In the genomic region with DNA sequence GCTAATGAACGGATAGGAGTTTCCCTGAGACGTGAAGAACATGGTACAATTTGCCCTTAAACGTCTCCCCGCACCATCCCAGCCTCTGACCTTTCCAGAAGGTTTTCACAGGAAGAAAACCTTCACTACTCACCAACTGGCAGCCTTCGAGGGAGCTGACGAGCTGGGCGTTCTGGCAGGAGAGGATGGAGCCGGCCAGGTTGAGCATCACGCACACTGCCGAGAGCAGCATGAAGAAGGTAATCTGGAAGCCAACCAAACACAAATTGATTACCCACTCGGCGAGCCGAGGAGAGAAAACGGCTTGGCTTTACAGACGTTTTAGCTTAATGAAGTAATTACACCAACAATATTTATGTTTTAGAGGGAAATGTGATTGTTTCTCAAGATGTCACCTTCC, we compare ENCODE assay signal across 12 mouse cellular contexts. TPM values are rescaled to one million over a fixed set of nuclear protein-coding genes. Genes with fewer than 3 reads are reported as not detected.
DNase-seq lines count a peak whose midpoint lies in the region; ATAC-seq and TF ChIP-seq lines count a peak whose summit lies in the region.
"Had no signal": no experiment of that assay in that cellular context is flagged by ENCODE, and none has a peak within 500 bp of the region (broad histone marks: within the 10 kb centered on the region; RNA-seq: fewer than 3 reads in every experiment).

No protein-coding gene starts in this region.

- H3K4me2 ChIP-seq in hindbrain, embryonic 15.5 days, result peak overlapping the region; percentile 42
- H3K4me2 ChIP-seq: heart, embryonic 15.5 days had no signal

- 45% methylated on average over 15 of the region's 15 CpGs for WGBS in hindbrain, embryonic 15.5 days

- H3K36me3 ChIP-seq in C2C12 (ENCODE audit: control insufficient read depth, insufficient read depth), result no peaks in the 10 kb centered on the region
- no peaks in the 10 kb centered on the region for H3K36me3 ChIP-seq in hindbrain, embryonic 15.5 days
- H3K36me3 ChIP-seq: heart, embryonic 15.5 days had no signal

- H3ac ChIP-seq in C2C12 (ENCODE audit: control insufficient read depth, insufficient read length, low read depth), result peak overlapping the region; percentile 35

- H3K79me2 ChIP-seq in C2C12 (ENCODE audit: control insufficient read depth, insufficient read depth), result no peaks in the 10 kb centered on the region

- intact Hi-C loops in heart, postnatal 36 days (cut with DNase I), result no loop called here
- intact Hi-C loops in left cerebral cortex, postnatal 36 days (cut with DNase I), result no loop called here

- TF ChIP-seq CTCF in C2C12 (IDR thresholded peaks at IDR 0.05; ENCODE audit: control insufficient read depth, insufficient read depth, insufficient read length), result no peak

- H3K79me3 ChIP-seq in C2C12 (ENCODE audit: low read depth), result no peaks in the 10 kb centered on the region

- H3K27ac ChIP-seq in hindbrain, embryonic 15.5 days (replicated peaks), result peak overlapping the region; percentile 66; the same call in 1 of the 2 replicates
- H3K27ac ChIP-seq: heart, embryonic 15.5 days had no signal

- DNase-seq in heart, adult 11 months, result peak; percentile 62
- no peak for DNase-seq in heart, postnatal 36 days
- peak; percentile 37 for DNase-seq in cerebellum, adult 8-10 months
- no peak for DNase-seq in kidney, adult 8-10 months
- no peak for DNase-seq in Muller cell, postnatal 12 days (ENCODE audit: inconsistent ontology term)
- DNase-seq in left cerebral cortex, postnatal 36 days (ENCODE audit: low spot score in 2 of 2), result no peak
- DNase-seq: kidney, adult 9 months; spleen, adult 18-20 months; thymus, adult 2 months had no signal

- H3K27me3 ChIP-seq in C2C12 (ENCODE audit: control insufficient read depth, insufficient read depth, insufficient read length), result no peaks in the 10 kb centered on the region
- no peaks in the 10 kb centered on the region for H3K27me3 ChIP-seq in hindbrain, embryonic 15.5 days
- H3K27me3 ChIP-seq: heart, embryonic 15.5 days had no signal

- H3K4me3 ChIP-seq in C2C12 (ENCODE audit: insufficient read depth, poor library complexity, severe bottlenecking), result peak overlapping the region; percentile 30
- H3K4me3 ChIP-seq in hindbrain, embryonic 15.5 days, result no peak overlapping the region
- H3K4me3 ChIP-seq: heart, embryonic 15.5 days had no signal

- H3K4me1 ChIP-seq in hindbrain, embryonic 15.5 days (replicated peaks), result peaks cover 14% of the 10 kb centered on the region
- H3K4me1 ChIP-seq: heart, embryonic 15.5 days had no signal

- no peak overlapping the region for H3K9ac ChIP-seq in hindbrain, embryonic 15.5 days
- H3K9ac ChIP-seq: heart, embryonic 15.5 days had no signal

- ATAC-seq in hindbrain, embryonic 15.5 days (ENCODE audit: low FRiP score, low read depth), result no peak

- H3K9me3 ChIP-seq in hindbrain, embryonic 15.5 days, result no peaks in the 10 kb centered on the region
- H3K9me3 ChIP-seq: heart, embryonic 15.5 days had no signal

TF ChIP-seq in C2C12, 6 proteins besides CTCF, POLR2A, EP300 and RAD21:
- TF ChIP-seq MYOG (IDR thresholded peaks at IDR 0.05; ENCODE audit: control insufficient read depth, extremely low read depth, insufficient read length) (no peak), USF1 (IDR thresholded peaks at IDR 0.05; ENCODE audit: low read depth) (no peak)

RNA-seq across cellular contexts. Expression of a gene that starts 16.8 kb away (rescaled TPM):
- total RNA-seq in heart, postnatal 36 days (2021), result 1 to 10 TPM; 3.5 to 3.6 TPM
- polyA plus RNA-seq in C2C12 (2012; fragmentation: generic; extraction: Trizol), result 5.9 TPM
- 10.3 and 11.5 TPM in 2 replicates for polyA plus RNA-seq in hindbrain, embryonic 15.5 days (2015; fragmentation: Nextera tagmentation; extraction: Ambion mirVana)
- 10 to 100 TPM; 11.8 to 13.5 TPM for total RNA-seq in left cerebral cortex, postnatal 36 days (2021)

Comparison
In these comparisons a context has a peak if more than half of its experiments do, and no peak if none do; other contexts are left out.
1. DNase-seq: peak in heart, adult 11 months (single experiment) and cerebellum, adult 8-10 months (single experiment); none in heart, postnatal 36 days (0 of 2), kidney, adult 8-10 months (0 of 2), Muller cell, postnatal 12 days (single experiment) and left cerebral cortex, postnatal 36 days (0 of 2).